12 mouse cellular contexts compared by ENCODE assay signal in genomic region chr9:67077266-67077657, GRCm38 (mm10). TPM values are rescaled to one million over a fixed set of nuclear protein-coding genes. Genes with fewer than 3 reads are reported as not detected.
DNase-seq lines count a peak whose midpoint lies in the region; ATAC-seq lines count a peak whose summit lies in the region.
"Had no signal": no experiment of that assay in that cellular context is flagged by ENCODE, and none has a peak within 500 bp of the region (broad histone marks: within the 10 kb centered on the region; RNA-seq: fewer than 3 reads in every experiment).

No protein-coding gene starts in this region.

- H3K4me3 ChIP-seq in heart, embryonic 13.5 days = no peak overlapping the region
- H3K4me3 ChIP-seq in embryonic facial prominence, embryonic 10.5 days = no peak overlapping the region
- no peak overlapping the region for H3K4me3 ChIP-seq in liver, embryonic 13.5 days (replicated peaks)
- H3K4me3 ChIP-seq: forebrain, embryonic 13.5 days; midbrain, embryonic 13.5 days; neural tube, embryonic 12.5 days had no signal

- peak overlapping the region; percentile 39 for H3K4me2 ChIP-seq in heart, embryonic 13.5 days
- H3K4me2 ChIP-seq in liver, embryonic 13.5 days = peak overlapping the region; percentile 30
- H3K4me2 ChIP-seq: forebrain, embryonic 13.5 days; midbrain, embryonic 13.5 days; neural tube, embryonic 12.5 days had no signal

- peak overlapping the region; percentile 66 for H3K9ac ChIP-seq in heart, embryonic 13.5 days
- H3K9ac ChIP-seq in liver, embryonic 13.5 days = no peak overlapping the region
- H3K9ac ChIP-seq: forebrain, embryonic 13.5 days; midbrain, embryonic 13.5 days; neural tube, embryonic 12.5 days had no signal

- WGBS in heart, embryonic 13.5 days = 39% methylated on average over 7 of the region's 7 CpGs
- 73% methylated on average over 7 of the region's 7 CpGs for WGBS in embryonic facial prominence, embryonic 10.5 days
- 36% methylated on average over 7 of the region's 7 CpGs for WGBS in liver, embryonic 13.5 days (ENCODE audit: insufficient replicate concordance)

- DNase-seq in heart, postnatal 25 days (ENCODE audit: low spot score) = no peak
- peak; percentile 42 for DNase-seq in 3T3-L1 (ENCODE audit: low read depth, low spot score)
- DNase-seq in embryonic facial prominence, embryonic 10.5 days (ENCODE audit: low spot score) = no peak
- DNase-seq in liver, embryonic 13.5 days = no peak
- no peak for DNase-seq in B cell, adult 2 months
- DNase-seq in left cerebral cortex, postnatal 10 days (ENCODE audit: extremely low spot score in 1 of 2, low spot score in 2 of 2) = no peak
- DNase-seq: cerebellum, adult 11 months; retina, postnatal 1 day had no signal

- H3K36me3 ChIP-seq in heart, embryonic 13.5 days = no peaks in the 10 kb centered on the region
- no peaks in the 10 kb centered on the region for H3K36me3 ChIP-seq in embryonic facial prominence, embryonic 10.5 days (replicated peaks)
- H3K36me3 ChIP-seq in liver, embryonic 13.5 days = no peaks in the 10 kb centered on the region
- H3K36me3 ChIP-seq: midbrain, embryonic 13.5 days; neural tube, embryonic 12.5 days had no signal

- intact Hi-C loops in heart, postnatal 25 days (cut with DNase I) = no loop called here
- intact Hi-C loops in left cerebral cortex, postnatal 10 days (cut with DNase I) = no loop called here

- H3K9me3 ChIP-seq in heart, embryonic 13.5 days = no peaks in the 10 kb centered on the region
- H3K9me3 ChIP-seq in embryonic facial prominence, embryonic 10.5 days = no peaks in the 10 kb centered on the region
- no peaks in the 10 kb centered on the region for H3K9me3 ChIP-seq in liver, embryonic 13.5 days (replicated peaks)
- H3K9me3 ChIP-seq: forebrain, embryonic 13.5 days; midbrain, embryonic 13.5 days; neural tube, embryonic 12.5 days had no signal

- no peaks in the 10 kb centered on the region for H3K27me3 ChIP-seq in heart, embryonic 13.5 days (replicated peaks)
- no peaks in the 10 kb centered on the region for H3K27me3 ChIP-seq in embryonic facial prominence, embryonic 10.5 days (replicated peaks; ENCODE audit: low read depth, poor library complexity, severe bottlenecking)
- H3K27me3 ChIP-seq in liver, embryonic 13.5 days = no peaks in the 10 kb centered on the region
- H3K27me3 ChIP-seq: forebrain, embryonic 13.5 days; midbrain, embryonic 13.5 days; neural tube, embryonic 12.5 days had no signal

- H3K27ac ChIP-seq in heart, embryonic 13.5 days (replicated peaks) = peak overlapping the region; percentile 80
- peak overlapping the region; percentile 35; the same call in 1 of the 2 replicates for H3K27ac ChIP-seq in embryonic facial prominence, embryonic 10.5 days (replicated peaks)
- no peak overlapping the region for H3K27ac ChIP-seq in liver, embryonic 13.5 days
- H3K27ac ChIP-seq: forebrain, embryonic 13.5 days; midbrain, embryonic 13.5 days; neural tube, embryonic 12.5 days had no signal

- no peak for ATAC-seq in heart, embryonic 13.5 days (ENCODE audit: extremely low read depth, insufficient number of reproducible peaks, low FRiP score, low TSS enrichment)
- no peak for ATAC-seq in liver, embryonic 13.5 days (ENCODE audit: low read depth)
- ATAC-seq: forebrain, embryonic 13.5 days; midbrain, embryonic 13.5 days had no signal

- peaks cover 35% of the 10 kb centered on the region for H3K4me1 ChIP-seq in heart, embryonic 13.5 days
- H3K4me1 ChIP-seq in embryonic facial prominence, embryonic 10.5 days = peaks cover 28% of the 10 kb centered on the region
- H3K4me1 ChIP-seq in liver, embryonic 13.5 days (replicated peaks) = peaks cover 30% of the 10 kb centered on the region
- H3K4me1 ChIP-seq: neural tube, embryonic 12.5 days had no signal

RNA-seq across cellular contexts. Expression of gene Tpm1, which starts 28.1 kb away (rescaled TPM):
- polyA plus RNA-seq in heart, embryonic 13.5 days (2015; fragmentation: Nextera tagmentation; extraction: Ambion mirVana) = 3,954 and 4,354 TPM in 2 replicates
- over 10,000 TPM; 12,975 to 13,062 TPM for total RNA-seq in heart, postnatal 25 days (2021)
- polyA plus RNA-seq in embryonic facial prominence, embryonic 10.5 days (2016; fragmentation: Nextera tagmentation; extraction: Ambion mirVana) = 331 and 369 TPM in 2 replicates
- 168 and 198 TPM in 2 replicates for polyA plus RNA-seq in liver, embryonic 13.5 days (2015; fragmentation: Nextera tagmentation; extraction: Ambion mirVana)
- total RNA-seq in left cerebral cortex, postnatal 10 days (2021) = 100 to 1,000 TPM; 180 to 192 TPM

Comparison
In these comparisons a context has a peak if more than half of its experiments do, and no peak if none do; other contexts are left out.
1. RNA of gene Tpm1, which starts 28.1 kb away (polyA plus RNA-seq): 3,954 to 4,354 TPM in heart, embryonic 13.5 days; 331 to 369 TPM in embryonic facial prominence, embryonic 10.5 days and 168 to 198 TPM in liver, embryonic 13.5 days; every median in the first group is over 10 times any median in the second.